Mouse (Mus musculus): ENCODE measurements around the gene Cntfr. TPM values are rescaled to one million over a fixed set of nuclear protein-coding genes. Genes with fewer than 3 reads are reported as not detected.
"Not testable (repeated sequence)": the region's sequence is repeated elsewhere in the genome, so short reads cannot be mapped to it uniquely, and the experiment has no call there.

Gene Cntfr
- polyA plus RNA-seq, 1 experiment: 101 TPM

DNA sequence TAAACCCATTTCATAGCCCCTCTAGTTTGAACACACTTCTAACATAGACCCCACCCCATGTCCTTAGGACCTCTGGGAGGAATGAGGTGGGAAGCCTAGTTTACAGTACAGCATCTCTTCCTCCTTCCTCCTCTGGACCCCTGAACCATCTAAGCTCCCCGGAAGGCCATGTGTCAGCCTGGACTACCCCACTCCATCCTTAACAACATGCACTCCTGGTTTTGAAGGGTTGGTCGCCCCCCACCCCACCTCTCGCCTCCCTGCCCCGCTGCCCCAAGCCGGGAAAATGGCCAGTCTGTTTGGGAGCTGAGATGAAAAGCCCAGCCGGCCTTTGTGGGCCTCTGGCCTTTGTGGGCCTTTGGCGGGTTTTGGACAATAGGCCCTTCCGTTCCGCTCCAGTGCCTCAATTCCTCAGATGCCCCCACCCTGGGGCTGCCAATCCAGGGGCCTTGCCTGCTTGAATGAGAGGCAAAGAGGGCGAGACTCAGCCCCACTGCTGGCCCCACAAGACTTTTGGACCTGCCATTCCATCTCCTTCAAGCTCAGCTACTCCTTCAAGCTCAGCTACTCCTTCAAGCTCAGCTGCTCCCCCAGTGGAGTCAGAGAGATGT is 10.9 kb downstream of the Cntfr start:
- H3K27me3 ChIP-seq (ENCODE audit: control insufficient read depth, insufficient read depth, low read length); H3K4me3 ChIP-seq (replicated peaks; ENCODE audit: insufficient read depth, low read depth, low read length); H3K27ac ChIP-seq (ENCODE audit: insufficient read depth, low read length); DNase-seq: not testable (repeated sequence)
- 61% methylated on average over 10 of the region's 10 CpGs for WGBS
- H3K4me1 ChIP-seq (ENCODE audit: control insufficient read depth, insufficient read depth, low read length): peaks cover 21% of the 10 kb centered on the region

DNA sequence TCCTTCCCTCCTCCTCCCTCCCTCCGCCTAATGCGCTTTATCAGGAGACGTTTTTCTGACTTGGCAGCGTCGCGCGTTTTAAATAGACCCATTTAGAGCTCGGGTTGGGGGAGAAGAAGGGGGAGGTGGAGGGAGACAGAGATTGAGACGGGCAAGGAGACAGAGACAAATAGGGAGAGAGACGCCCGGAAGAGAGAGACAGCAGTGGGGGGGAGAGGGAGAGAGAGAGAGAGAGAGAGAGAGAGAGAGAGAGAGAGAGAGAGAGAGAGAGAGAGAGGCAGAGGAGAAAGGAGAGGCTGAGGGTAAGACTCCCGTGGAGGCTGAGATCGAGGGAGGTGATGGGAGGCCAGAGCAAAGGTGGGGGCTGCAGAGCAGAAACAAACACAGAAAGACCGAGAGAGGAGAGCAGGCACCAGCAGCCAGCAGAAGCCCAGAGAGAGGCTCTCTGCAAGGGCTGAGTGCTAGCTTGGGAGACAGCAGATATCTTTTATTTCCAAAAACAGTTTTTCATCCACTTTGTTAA is 11.9 kb downstream of the Cntfr start:
- DNase-seq; H3K27ac ChIP-seq (ENCODE audit: insufficient read depth, low read length); H3K4me3 ChIP-seq (replicated peaks; ENCODE audit: insufficient read depth, low read depth, low read length); H3K27me3 ChIP-seq (ENCODE audit: control insufficient read depth, insufficient read depth, low read length): not testable (repeated sequence)
- peaks cover 29% of the 10 kb centered on the region for H3K4me1 ChIP-seq (ENCODE audit: control insufficient read depth, insufficient read depth, low read length)
- WGBS: 22% methylated on average over 14 of the region's 14 CpGs

DNA sequence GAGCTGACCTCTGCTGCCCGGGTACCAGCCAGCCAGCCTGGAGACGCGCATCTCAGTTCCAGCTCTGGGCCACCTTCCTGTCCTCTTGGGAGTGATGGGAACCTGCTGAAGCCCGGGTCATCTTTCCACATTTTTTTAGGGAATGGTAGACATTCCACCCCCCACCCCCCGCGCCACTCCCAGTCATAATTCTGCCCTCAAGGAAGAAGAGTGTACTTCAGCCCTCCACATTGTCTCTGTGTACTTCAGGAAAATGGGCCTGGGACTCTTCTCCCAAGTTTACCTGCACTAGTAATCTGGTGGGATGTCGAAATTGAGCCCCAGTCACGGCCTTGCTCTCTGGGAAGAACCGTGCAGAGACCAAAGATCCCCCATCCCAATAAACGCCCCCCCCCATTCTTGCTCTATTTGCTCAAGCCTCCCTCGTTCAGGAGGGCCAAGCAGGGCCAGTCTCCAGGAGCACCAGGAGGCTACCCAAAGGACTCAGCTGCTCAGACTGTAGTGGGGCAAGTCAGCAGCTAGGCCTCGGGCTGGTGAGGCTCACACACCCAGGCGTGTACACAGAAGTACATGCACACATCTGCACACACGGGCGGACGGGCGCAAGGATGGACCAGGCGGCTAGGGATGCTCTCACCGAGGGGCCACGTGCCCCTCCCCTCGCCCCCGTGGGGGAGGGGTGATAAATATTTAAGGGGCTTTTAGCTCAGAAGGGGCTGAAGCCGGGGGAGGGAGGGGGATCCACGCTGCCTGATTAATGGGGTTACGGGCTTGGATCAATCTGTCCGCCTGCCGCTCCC is 12.6 kb downstream of the Cntfr start:
- not testable (repeated sequence) for DNase-seq; H3K27me3 ChIP-seq (ENCODE audit: control insufficient read depth, insufficient read depth, low read length); H3K4me3 ChIP-seq (replicated peaks; ENCODE audit: insufficient read depth, low read depth, low read length); H3K27ac ChIP-seq (ENCODE audit: insufficient read depth, low read length)
- H3K4me1 ChIP-seq (ENCODE audit: control insufficient read depth, insufficient read depth, low read length): peaks cover 35% of the 10 kb centered on the region
- 40% methylated on average over 27 of the region's 27 CpGs for WGBS

- peaks cover 44% of the 10 kb centered on the region for H3K4me1 ChIP-seq (ENCODE audit: control insufficient read depth, insufficient read depth, low read length)
- H3K27me3 ChIP-seq (ENCODE audit: control insufficient read depth, insufficient read depth, low read length); H3K4me3 ChIP-seq (replicated peaks; ENCODE audit: insufficient read depth, low read depth, low read length); DNase-seq; H3K27ac ChIP-seq (ENCODE audit: insufficient read depth, low read length): not testable (repeated sequence)
- 4% methylated on average over 11 of the region's 27 CpGs for WGBS
Observed at GRCm38 (mm10) chr4:41683303-41683702, 13.6 kb downstream of the Cntfr start.

- Histone ChIP-seq H3K4me3 (replicated peaks; ENCODE audit: insufficient read depth, low read depth, low read length) (peak overlapping the region; percentile 22), H3K27me3 (ENCODE audit: control insufficient read depth, insufficient read depth, low read length) (no peaks in the 10 kb centered on the region), H3K4me1 (ENCODE audit: control insufficient read depth, insufficient read depth, low read length) (peaks cover 44% of the 10 kb centered on the region), H3K27ac (ENCODE audit: insufficient read depth, low read length) (peak overlapping the region; percentile 48)
- 28% methylated on average over 6 of the region's 6 CpGs for WGBS
- no peak for DNase-seq
- TF ChIP-seq CTCF (IDR thresholded peaks at IDR 0.05; ENCODE audit: borderline replicate concordance, insufficient read depth, low read depth, low read length): no peak
- TF ChIP-seq POLR2A (IDR thresholded peaks at IDR 0.05; ENCODE audit: borderline replicate concordance, insufficient read depth, low read length): no peak
Observed at GRCm38 (mm10) chr4:41682789-41683188, 14.1 kb downstream of the Cntfr start.

GRCm38 (mm10) chr4:41681947-41682346 is 14.9 kb downstream of the Cntfr start:
- no peak for TF ChIP-seq POLR2A (IDR thresholded peaks at IDR 0.05; ENCODE audit: borderline replicate concordance, insufficient read depth, low read length)
- no peak for TF ChIP-seq CTCF (IDR thresholded peaks at IDR 0.05; ENCODE audit: borderline replicate concordance, insufficient read depth, low read depth, low read length)
- peaks cover 52% of the 10 kb centered on the region for H3K4me1 ChIP-seq (ENCODE audit: control insufficient read depth, insufficient read depth, low read length)
- WGBS: 63% methylated on average over 10 of the region's 10 CpGs
- peak overlapping the region; percentile 48; the same call in 1 of the 2 replicates for H3K27ac ChIP-seq (ENCODE audit: insufficient read depth, low read length)
- H3K4me3 ChIP-seq (replicated peaks; ENCODE audit: insufficient read depth, low read depth, low read length): no peak overlapping the region
- H3K27me3 ChIP-seq (ENCODE audit: control insufficient read depth, insufficient read depth, low read length): no peaks in the 10 kb centered on the region
- no peak for DNase-seq

DNA sequence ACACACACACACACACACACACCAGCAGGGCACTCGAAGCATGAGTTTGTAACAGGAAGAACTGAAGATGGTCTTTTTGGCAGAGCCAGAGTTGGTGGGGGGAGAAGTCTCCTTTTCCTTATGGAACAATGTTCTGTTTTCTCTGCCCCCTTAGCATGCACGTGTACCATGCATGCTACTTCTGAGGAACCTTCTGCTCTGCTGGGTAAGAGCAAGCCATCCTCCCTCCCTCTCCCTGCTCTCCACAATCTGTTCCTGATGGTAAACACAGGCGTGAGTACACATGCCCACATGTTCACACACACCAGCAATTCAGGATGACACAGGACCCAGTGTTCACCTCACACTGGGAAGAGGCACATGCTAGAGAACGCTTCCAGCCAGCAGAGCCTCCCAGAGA is 15.7 kb downstream of the Cntfr start:
- Histone ChIP-seq H3K27ac (ENCODE audit: insufficient read depth, low read length) (peak overlapping the region; percentile 3; the same call in 1 of the 2 replicates), H3K4me3 (replicated peaks; ENCODE audit: insufficient read depth, low read depth, low read length) (no peak overlapping the region), H3K27me3 (ENCODE audit: control insufficient read depth, insufficient read depth, low read length) (no peaks in the 10 kb centered on the region), H3K4me1 (ENCODE audit: control insufficient read depth, insufficient read depth, low read length) (peaks cover 59% of the 10 kb centered on the region)
- peak in 1 of 2 experiments; percentile 53 for DNase-seq
- TF ChIP-seq POLR2A (IDR thresholded peaks at IDR 0.05; ENCODE audit: borderline replicate concordance, insufficient read depth, low read length) (no peak), CTCF (IDR thresholded peaks at IDR 0.05; ENCODE audit: borderline replicate concordance, insufficient read depth, low read depth, low read length) (no peak)
- 31% methylated on average over 4 of the region's 4 CpGs for WGBS

DNA sequence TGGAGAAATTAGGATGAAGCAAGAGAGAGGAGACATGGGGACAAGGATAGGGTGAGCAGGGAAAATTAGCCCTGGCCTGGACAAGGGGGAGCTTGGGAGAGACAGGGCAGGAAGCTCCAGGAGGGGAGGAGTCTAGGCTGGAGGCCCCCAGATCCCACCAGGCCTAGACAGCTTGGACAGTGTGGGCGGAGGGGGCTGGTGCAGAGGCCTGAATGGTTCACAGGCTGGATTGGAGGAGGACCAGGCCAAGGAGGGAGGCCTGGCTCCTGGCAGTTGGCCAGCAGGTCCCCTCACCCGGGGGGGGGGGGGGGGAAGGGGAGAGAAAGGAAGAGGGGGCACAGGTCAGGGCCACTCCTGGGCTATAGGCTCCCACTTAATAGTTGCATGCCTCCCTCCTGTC is 17.6 kb downstream of the Cntfr start:
- no peak for DNase-seq
- TF ChIP-seq CTCF (IDR thresholded peaks at IDR 0.05; ENCODE audit: borderline replicate concordance, insufficient read depth, low read depth, low read length): no peak
- TF ChIP-seq POLR2A (IDR thresholded peaks at IDR 0.05; ENCODE audit: borderline replicate concordance, insufficient read depth, low read length): no peak
- Histone ChIP-seq H3K27ac (ENCODE audit: insufficient read depth, low read length) (0 out of 2 replicates have a peak overlapping the region, but pooled peaks have one; percentile 15), H3K27me3 (ENCODE audit: control insufficient read depth, insufficient read depth, low read length) (no peaks in the 10 kb centered on the region), H3K4me3 (replicated peaks; ENCODE audit: insufficient read depth, low read depth, low read length) (no peak overlapping the region), H3K4me1 (ENCODE audit: control insufficient read depth, insufficient read depth, low read length) (peaks cover 64% of the 10 kb centered on the region)
- 34% methylated on average over 2 of the region's 2 CpGs for whole genome bisulfite sequencing
